Mouse (Mus musculus): ENCODE measurements around the gene Ephb1.

Gene Ephb1

DNA sequence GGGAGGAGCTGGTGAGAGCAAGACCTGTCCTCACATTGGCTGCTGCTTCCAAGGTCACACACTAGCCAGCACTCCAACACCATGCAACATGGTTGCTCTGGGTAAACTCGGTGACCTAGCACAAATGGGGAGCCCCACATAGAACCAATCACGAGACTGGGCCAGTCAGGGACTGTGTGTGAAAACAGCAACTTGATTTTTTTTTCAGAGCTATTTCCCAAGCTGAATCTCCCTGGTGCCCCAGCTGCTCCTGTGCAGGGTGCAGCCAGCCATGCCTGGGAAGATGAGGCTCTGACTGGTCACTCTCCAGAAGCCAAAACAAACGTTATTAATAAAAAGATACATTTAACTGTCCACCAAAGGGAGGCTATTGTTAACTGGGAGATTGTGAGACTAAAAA is 173.2 kb downstream of the Ephb1 start:
- in situ Hi-C loops (cut with MseI, MboI), result no loop called here

DNA sequence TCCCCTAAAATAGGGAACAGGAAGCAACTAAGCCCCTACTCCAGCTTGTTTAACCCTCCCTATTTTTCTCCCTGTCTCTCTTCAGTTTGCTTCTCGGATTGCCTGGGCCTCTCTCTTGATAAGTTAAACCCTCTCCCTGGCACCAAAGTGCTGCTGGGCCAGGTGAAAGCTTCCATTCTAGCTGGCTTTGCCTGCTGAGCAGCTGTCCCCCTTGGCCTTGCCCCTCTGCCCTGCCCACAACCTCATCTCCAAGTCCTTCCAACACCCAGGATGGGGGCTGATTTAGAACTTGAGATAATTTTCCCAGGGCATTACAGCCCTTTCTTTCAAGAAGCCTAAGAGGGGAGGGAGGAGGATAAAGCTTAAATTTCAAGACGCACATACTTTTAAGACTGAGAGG is 174.0 kb downstream of the Ephb1 start:
- in situ Hi-C loops (cut with MseI, MboI), result no loop called here

DNA sequence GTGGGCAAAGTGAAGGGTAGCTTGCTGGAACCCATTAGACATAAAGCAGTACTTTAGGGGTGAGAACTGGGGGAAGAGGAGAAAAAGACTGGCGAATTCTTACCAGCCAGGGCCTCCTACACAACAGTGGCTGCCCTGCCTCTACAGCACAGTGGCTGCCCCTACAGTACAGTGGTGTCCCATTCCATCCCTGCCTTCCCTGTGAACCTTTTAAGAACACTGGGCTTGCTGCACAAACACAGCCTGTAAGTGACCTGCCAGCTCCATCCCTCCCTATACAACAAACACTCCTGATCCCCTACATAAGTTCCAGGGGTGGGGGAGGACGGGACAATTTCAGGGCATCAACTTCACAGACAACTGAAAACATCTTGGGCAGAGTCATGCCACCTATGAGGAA is 174.4 kb downstream of the Ephb1 start:
- in situ Hi-C loops (cut with MseI, MboI), result no loop called here

DNA sequence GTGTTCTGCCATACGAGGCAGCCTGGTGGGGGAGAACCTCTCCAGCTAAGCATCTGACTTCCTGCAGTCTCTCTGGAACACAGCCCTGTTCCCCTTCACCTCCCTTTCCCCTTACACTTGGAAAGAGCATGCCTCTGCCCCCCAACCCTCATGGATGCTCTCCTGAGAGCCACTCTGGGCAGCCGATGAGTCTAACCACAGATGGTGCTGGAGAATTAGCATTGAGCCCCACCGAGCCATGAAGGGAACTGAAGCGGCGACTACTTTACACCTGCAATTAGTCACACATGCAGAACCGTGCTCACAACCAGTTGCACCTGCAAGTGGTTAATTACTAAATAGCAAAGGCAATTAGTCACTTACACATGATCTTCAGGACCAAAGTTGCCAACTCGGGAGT is 184.8 kb downstream of the Ephb1 start:
- in situ Hi-C loops (cut with MseI, MboI), result no loop called here

- in situ Hi-C loops (cut with MseI, MboI), result no loop called here
These were observed 198.6 kb downstream of the Ephb1 start for GRCm38 (mm10) chr9:102155876-102156275.

DNA sequence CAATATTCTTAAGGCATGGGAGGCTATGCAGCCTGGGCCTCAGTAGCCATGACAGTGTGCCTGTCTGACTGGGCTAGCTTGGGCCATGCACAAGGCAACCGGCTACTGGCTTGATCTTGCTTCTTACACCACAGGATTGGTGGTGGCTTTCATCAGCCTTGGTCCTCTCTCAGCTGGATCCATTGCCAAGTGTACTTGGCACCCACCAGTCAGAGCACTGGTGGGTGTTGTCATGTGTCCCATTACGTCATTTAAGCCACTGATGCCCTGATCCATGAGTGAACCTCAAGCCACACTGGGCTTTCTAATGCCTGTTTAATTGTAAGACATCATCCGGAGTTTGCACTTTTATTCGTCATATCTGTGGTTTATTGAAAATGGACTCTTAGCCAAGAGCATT is 215.3 kb downstream of the Ephb1 start:
- in situ Hi-C loops (cut with MseI, MboI), result no loop called here

DNA sequence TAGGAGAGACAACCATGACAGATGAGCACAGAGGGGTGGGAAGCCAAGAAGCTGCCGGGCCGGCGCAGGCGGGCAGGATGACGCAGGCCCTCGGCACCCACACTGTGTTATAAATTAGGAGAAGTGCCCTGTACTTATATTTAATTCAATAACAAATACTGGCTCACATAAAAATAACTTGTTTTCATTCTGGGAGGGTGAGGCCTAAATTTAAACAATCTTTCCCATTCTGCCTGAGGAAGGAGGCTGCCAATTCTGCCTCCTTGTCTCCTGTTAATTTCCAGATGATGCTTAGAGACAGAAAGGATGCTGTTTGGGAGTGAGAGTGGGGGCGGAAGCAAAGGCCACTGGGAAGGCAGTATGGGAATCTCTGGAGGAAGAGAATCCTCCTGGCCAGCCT is 215.8 kb downstream of the Ephb1 start:
- in situ Hi-C loops (cut with MseI, MboI), result no loop called here

GRCm38 (mm10) chr9:102138187-102138586 is 216.3 kb downstream of the Ephb1 start:
- in situ Hi-C loops (cut with MseI, MboI), result no loop called here

DNA sequence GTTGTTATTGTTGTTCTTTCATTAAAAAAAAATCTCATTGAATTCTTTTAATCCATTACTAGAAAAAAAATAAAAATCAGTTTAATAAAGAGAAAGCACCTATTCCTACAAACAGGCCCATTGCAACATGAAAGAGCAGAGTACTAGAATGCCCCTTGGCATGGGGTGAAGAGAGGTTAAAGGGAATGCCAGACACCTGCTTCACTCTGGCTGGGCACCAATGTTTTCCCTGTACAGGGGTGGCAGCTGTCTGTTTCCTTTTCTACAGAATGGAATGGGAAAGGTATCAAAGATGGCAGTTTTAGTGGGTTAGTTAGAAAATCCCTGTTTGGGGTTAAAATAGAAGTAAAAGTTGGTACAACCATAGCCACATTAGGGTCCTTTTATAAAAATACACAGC is 224.0 kb downstream of the Ephb1 start:
- in situ Hi-C loops (cut with MseI, MboI), result no loop called here

DNA sequence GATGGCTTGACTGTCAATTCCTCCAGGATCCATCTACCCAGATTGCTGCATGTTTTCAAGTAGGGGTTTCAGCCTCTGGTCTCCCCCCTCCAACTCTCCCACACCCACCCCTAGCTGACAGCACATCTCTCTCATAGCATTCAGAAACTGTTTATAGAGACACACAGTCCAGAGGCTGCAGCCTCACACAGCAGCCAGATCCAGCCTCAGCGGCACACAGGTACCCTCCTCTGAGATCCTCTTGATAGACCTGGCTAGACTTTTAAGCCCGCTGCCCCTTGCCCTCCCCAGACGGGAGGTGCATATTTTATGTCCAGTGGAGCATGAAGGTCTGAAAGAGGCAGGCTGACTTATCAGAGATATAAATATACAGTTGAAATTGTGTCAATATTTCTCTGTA is 228.0 kb downstream of the Ephb1 start:
- in situ Hi-C loops (cut with MseI, MboI), result no loop called here

GRCm38 (mm10) chr9:102122880-102123453 is 231.5 kb downstream of the Ephb1 start:
- in situ Hi-C loops (cut with MseI, MboI), result no loop called here

DNA sequence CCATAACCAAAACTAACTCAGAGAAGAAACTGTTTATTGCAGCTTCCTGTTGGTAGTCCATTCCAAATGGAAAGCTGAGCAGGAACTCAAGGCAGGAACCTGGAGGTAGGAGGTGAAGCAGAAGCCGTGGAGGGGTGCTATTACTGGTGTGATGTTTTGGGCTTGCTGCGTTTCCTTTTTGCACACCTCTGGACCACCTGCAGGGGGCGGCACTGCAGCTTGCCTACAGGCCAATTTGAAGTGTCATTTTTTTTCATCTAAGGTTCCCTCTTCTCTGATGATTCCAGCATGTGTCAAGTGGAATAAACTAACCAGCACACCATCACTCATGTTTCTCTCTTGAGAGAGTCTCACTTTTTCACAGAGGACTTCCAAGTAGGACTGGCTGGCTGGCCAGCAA is 235.1 kb downstream of the Ephb1 start:
- in situ Hi-C loops (cut with MseI, MboI), result no loop called here

- in situ Hi-C loops (cut with MseI, MboI), result no loop called here
These were observed 239.2 kb downstream of the Ephb1 start for GRCm38 (mm10) chr9:102115326-102115725.

DNA sequence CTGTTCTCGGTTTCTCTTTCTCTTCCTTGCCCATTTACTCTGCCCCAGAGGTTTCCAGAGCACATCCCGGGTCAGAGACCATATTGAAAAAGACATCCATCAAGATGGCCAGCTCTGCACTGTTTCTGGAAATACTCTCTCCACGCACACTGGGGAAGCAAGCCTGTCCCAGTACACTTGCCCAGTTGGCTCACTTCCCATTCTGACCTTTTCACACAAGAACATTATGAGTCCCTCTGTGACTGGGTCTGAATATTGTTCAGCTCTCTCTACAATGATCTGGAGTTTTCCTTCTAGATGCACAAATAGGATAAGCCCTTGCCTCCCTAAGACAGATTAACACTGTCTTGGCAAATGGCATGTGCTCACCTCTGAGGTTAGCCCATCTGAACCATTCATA is 243.0 kb downstream of the Ephb1 start:
- in situ Hi-C loops (cut with MseI, MboI), result no loop called here

GRCm38 (mm10) chr9:102107978-102108377 is 246.5 kb downstream of the Ephb1 start:
- in situ Hi-C loops (cut with MseI, MboI), result no loop called here

DNA sequence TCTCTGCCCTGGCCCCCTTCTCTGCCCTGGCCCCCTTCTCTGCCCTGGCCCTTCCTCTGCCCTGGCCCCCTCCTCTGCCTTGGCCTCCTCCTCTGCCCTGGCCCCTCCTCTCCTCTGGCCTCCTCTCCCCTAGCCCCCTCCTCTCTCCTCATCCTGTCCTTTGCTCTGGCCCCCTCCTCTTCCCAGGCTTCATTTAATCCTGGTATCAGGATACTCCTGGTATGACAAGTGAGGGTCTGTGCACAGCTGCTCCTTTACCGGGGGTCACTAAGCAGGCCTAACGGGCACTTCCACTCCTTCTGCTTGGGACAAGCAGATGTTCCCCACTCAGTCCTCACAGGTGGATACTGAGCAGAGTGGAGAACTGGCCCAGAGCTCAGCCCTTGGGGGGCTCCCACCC is 247.3 kb downstream of the Ephb1 start:
- in situ Hi-C loops (cut with MseI, MboI), result no loop called here

GRCm38 (mm10) chr9:102096825-102097224 is 257.7 kb downstream of the Ephb1 start:
- in situ Hi-C loops (cut with MseI, MboI), result no loop called here

DNA sequence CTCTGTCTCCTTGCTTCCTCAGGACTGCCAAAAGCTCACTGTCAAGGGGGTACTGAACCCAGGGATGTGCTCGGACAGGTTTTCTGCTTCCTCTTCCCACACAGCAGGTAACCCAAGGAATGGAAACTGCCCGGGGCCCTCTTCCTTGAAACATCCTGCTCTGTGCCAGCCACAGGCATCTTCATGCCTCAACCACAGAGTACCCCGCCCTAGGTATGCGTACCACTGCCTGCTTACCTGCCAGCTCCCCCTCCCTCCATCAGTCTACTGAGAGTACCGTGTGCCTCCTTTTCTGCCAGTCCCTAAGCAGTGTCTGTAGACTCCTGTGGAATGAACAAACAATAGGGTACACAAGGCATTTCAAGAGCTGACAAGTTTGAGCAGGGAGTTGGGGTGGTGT is 265.9 kb downstream of the Ephb1 start:
- in situ Hi-C loops (cut with MseI, MboI), result no loop called here

GRCm38 (mm10) chr9:102086053-102086706 is 268.3 kb downstream of the Ephb1 start:
- in situ Hi-C loops (cut with MseI, MboI), result no loop called here

- in situ Hi-C loops (cut with MseI, MboI), result no loop called here
These were observed 269.0 kb downstream of the Ephb1 start for GRCm38 (mm10) chr9:102085477-102085876.

DNA sequence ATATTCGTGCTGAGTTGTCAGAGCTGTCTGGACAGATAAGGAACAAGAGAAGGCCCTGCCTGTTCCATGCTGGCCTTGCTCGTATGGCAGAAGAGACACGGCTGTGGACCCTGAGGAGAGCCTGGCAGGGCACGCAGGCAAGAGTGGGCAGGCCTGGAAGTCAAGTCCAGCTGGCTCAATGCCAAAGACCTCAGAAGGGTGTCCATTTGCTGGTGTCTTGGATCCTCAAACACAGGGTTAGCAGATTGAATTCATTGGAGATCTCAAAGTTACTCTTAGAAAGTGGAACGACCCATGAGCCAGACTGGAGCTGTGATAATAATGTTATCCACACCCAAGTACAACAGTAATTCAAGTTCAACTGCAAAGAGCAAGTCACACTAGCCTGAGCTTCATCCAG is 273.6 kb downstream of the Ephb1 start:
- in situ Hi-C loops (cut with MseI, MboI), result no loop called here

GRCm38 (mm10) chr9:102079151-102079550 is 275.3 kb downstream of the Ephb1 start:
- in situ Hi-C loops (cut with MseI, MboI), result no loop called here

- in situ Hi-C loops (cut with MseI, MboI), result no loop called here
These were observed 276.3 kb downstream of the Ephb1 start for GRCm38 (mm10) chr9:102078238-102078637.

- in situ Hi-C loops (cut with MseI, MboI), result no loop called here
These were observed 279.0 kb downstream of the Ephb1 start for GRCm38 (mm10) chr9:102075539-102075938.
